Mouse (Mus musculus): ENCODE measurements around the gene Pdcd4. TPM values are rescaled to one million over a fixed set of nuclear protein-coding genes. Genes with fewer than 3 reads are reported as not detected.

Gene Pdcd4
- 41.6 and 43.4 TPM in 2 replicates for polyA plus RNA-seq (2016; fragmentation: Nextera tagmentation; extraction: Ambion mirVana)

- H3K27me3 ChIP-seq (replicated peaks): no peaks in the 10 kb centered on the region
- WGBS: 55% methylated on average over 3 of the region's 3 CpGs
- ATAC-seq (ENCODE audit: insufficient number of reproducible peaks, low FRiP score): no peak
- H3K27ac ChIP-seq (ENCODE audit: poor library complexity, severe bottlenecking): peak within 1 kb of the TSS; percentile 36
- H3K9ac ChIP-seq: no peak within 1 kb of the TSS; the same call in 1 of the 2 replicates
- H3K9me3 ChIP-seq (replicated peaks): no peaks in the 10 kb centered on the region
- peaks cover 38% of the 10 kb centered on the region for H3K4me1 ChIP-seq (replicated peaks)
- no peak within 1 kb of the TSS for H3K4me3 ChIP-seq
- no peak within 1 kb of the TSS for H3K4me2 ChIP-seq
- no peaks in the 10 kb centered on the region for H3K36me3 ChIP-seq
Measured at GRCm38 (mm10) chr19:53892061-53892460, at the start of gene Pdcd4. Gene Pdcd4 (plus strand): TSS chr19:53892231.

GRCm38 (mm10) chr19:53843972-53844371 lies 48.1 kb upstream of the Pdcd4 start:
- Histone ChIP-seq H3K4me2 (no peak overlapping the region), H3K4me3 (no peak overlapping the region), H3K9ac (no peak overlapping the region), H3K27ac (ENCODE audit: poor library complexity, severe bottlenecking) (no peak overlapping the region), H3K36me3 (peaks cover 81% of the 10 kb centered on the region), H3K9me3 (replicated peaks) (no peaks in the 10 kb centered on the region), H3K4me1 (replicated peaks) (peaks cover 30% of the 10 kb centered on the region), H3K27me3 (replicated peaks) (no peaks in the 10 kb centered on the region)
- ATAC-seq (ENCODE audit: insufficient number of reproducible peaks, low FRiP score): no peak
- WGBS: 65% methylated on average over 8 of the region's 8 CpGs

GRCm38 (mm10) chr19:53848272-53848995 lies 43.6 kb upstream of the Pdcd4 start:
- Histone ChIP-seq H3K9me3 (replicated peaks) (no peaks in the 10 kb centered on the region), H3K36me3 (peaks cover 67% of the 10 kb centered on the region), H3K27me3 (replicated peaks) (no peaks in the 10 kb centered on the region), H3K4me1 (replicated peaks) (peaks cover 46% of the 10 kb centered on the region), H3K4me3 (no peak overlapping the region), H3K4me2 (no peak overlapping the region), H3K9ac (no peak overlapping the region), H3K27ac (ENCODE audit: poor library complexity, severe bottlenecking) (no peak overlapping the region)
- 74% methylated on average over 10 of the region's 10 CpGs for WGBS
- ATAC-seq (ENCODE audit: insufficient number of reproducible peaks, low FRiP score): no peak

GRCm38 (mm10) chr19:53850166-53850922 lies 41.7 kb upstream of the Pdcd4 start:
- H3K4me3 ChIP-seq: no peak overlapping the region
- H3K4me1 ChIP-seq (replicated peaks): peaks cover 46% of the 10 kb centered on the region
- no peaks in the 10 kb centered on the region for H3K9me3 ChIP-seq (replicated peaks)
- H3K4me2 ChIP-seq: no peak overlapping the region
- H3K27ac ChIP-seq (ENCODE audit: poor library complexity, severe bottlenecking): peak overlapping the region; percentile 56
- H3K27me3 ChIP-seq (replicated peaks): no peaks in the 10 kb centered on the region
- H3K9ac ChIP-seq: no peak overlapping the region
- peaks cover 59% of the 10 kb centered on the region for H3K36me3 ChIP-seq
- no peak; the same call in 1 of the 2 replicates for ATAC-seq (ENCODE audit: insufficient number of reproducible peaks, low FRiP score)
- WGBS: 41% methylated on average over 18 of the region's 18 CpGs

GRCm38 (mm10) chr19:53851352-53851751 lies 40.7 kb upstream of the Pdcd4 start:
- 75% methylated on average over 13 of the region's 13 CpGs for WGBS
- no peak overlapping the region for H3K9ac ChIP-seq

GRCm38 (mm10) chr19:53851826-53852698 lies 40.0 kb upstream of the Pdcd4 start:
- no peak overlapping the region for H3K9ac ChIP-seq
- H3K9me3 ChIP-seq (replicated peaks): no peaks in the 10 kb centered on the region
- no peak for ATAC-seq (ENCODE audit: insufficient number of reproducible peaks, low FRiP score)
- peaks cover 41% of the 10 kb centered on the region for H3K4me1 ChIP-seq (replicated peaks)
- H3K4me2 ChIP-seq: no peak overlapping the region
- H3K27ac ChIP-seq (ENCODE audit: poor library complexity, severe bottlenecking): no peak overlapping the region
- H3K4me3 ChIP-seq: no peak overlapping the region
- no peaks in the 10 kb centered on the region for H3K27me3 ChIP-seq (replicated peaks)
- WGBS: 89% methylated on average over 14 of the region's 14 CpGs
- peaks cover 54% of the 10 kb centered on the region for H3K36me3 ChIP-seq

More at GRCm38 (mm10) chr19:53851352-53851751, 40.7 kb upstream of the Pdcd4 start:
- Histone ChIP-seq H3K9me3 (replicated peaks) (no peaks in the 10 kb centered on the region), H3K36me3 (peaks cover 58% of the 10 kb centered on the region), H3K4me2 (no peak overlapping the region), H3K27me3 (replicated peaks) (no peaks in the 10 kb centered on the region), H3K4me1 (replicated peaks) (peaks cover 42% of the 10 kb centered on the region), H3K27ac (ENCODE audit: poor library complexity, severe bottlenecking) (no peak overlapping the region), H3K4me3 (no peak overlapping the region)
- no peak for ATAC-seq (ENCODE audit: insufficient number of reproducible peaks, low FRiP score)

GRCm38 (mm10) chr19:53852699-53853451 lies 39.2 kb upstream of the Pdcd4 start:
- Histone ChIP-seq H3K36me3 (peaks cover 52% of the 10 kb centered on the region), H3K4me3 (no peak overlapping the region), H3K4me1 (replicated peaks) (peaks cover 39% of the 10 kb centered on the region), H3K27ac (ENCODE audit: poor library complexity, severe bottlenecking) (no peak overlapping the region), H3K27me3 (replicated peaks) (no peaks in the 10 kb centered on the region), H3K9me3 (replicated peaks) (no peaks in the 10 kb centered on the region), H3K9ac (no peak overlapping the region), H3K4me2 (no peak overlapping the region)
- ATAC-seq (ENCODE audit: insufficient number of reproducible peaks, low FRiP score): no peak
- 72% methylated on average over 15 of the region's 15 CpGs for WGBS

GRCm38 (mm10) chr19:53854978-53855377 lies 37.1 kb upstream of the Pdcd4 start:
- no peak overlapping the region for H3K9ac ChIP-seq
- 69% methylated on average over 4 of the region's 4 CpGs for WGBS
- peaks cover 25% of the 10 kb centered on the region for H3K4me1 ChIP-seq (replicated peaks)
- peaks cover 52% of the 10 kb centered on the region for H3K36me3 ChIP-seq
- no peak overlapping the region for H3K27ac ChIP-seq (ENCODE audit: poor library complexity, severe bottlenecking)
- no peak for ATAC-seq (ENCODE audit: insufficient number of reproducible peaks, low FRiP score)
- no peak overlapping the region for H3K4me3 ChIP-seq
- no peaks in the 10 kb centered on the region for H3K27me3 ChIP-seq (replicated peaks)
- H3K9me3 ChIP-seq (replicated peaks): no peaks in the 10 kb centered on the region
- H3K4me2 ChIP-seq: no peak overlapping the region

- Histone ChIP-seq H3K36me3 (peaks cover 60% of the 10 kb centered on the region), H3K4me3 (no peak overlapping the region), H3K9ac (no peak overlapping the region), H3K4me2 (no peak overlapping the region), H3K4me1 (replicated peaks) (peaks cover 17% of the 10 kb centered on the region), H3K27ac (ENCODE audit: poor library complexity, severe bottlenecking) (no peak overlapping the region), H3K27me3 (replicated peaks) (no peaks in the 10 kb centered on the region), H3K9me3 (replicated peaks) (no peaks in the 10 kb centered on the region)
- ATAC-seq (ENCODE audit: insufficient number of reproducible peaks, low FRiP score): no peak
- WGBS: 78% methylated on average over 5 of the region's 5 CpGs
Measured at GRCm38 (mm10) chr19:53855781-53856180, 36.2 kb upstream of the Pdcd4 start.

- peaks cover 59% of the 10 kb centered on the region for H3K36me3 ChIP-seq
- H3K4me1 ChIP-seq (replicated peaks): peaks cover 14% of the 10 kb centered on the region
- no peak overlapping the region for H3K4me2 ChIP-seq
- no peak for ATAC-seq (ENCODE audit: insufficient number of reproducible peaks, low FRiP score)
- H3K27me3 ChIP-seq (replicated peaks): no peaks in the 10 kb centered on the region
- H3K27ac ChIP-seq (ENCODE audit: poor library complexity, severe bottlenecking): no peak overlapping the region
- H3K9ac ChIP-seq: no peak overlapping the region
- H3K9me3 ChIP-seq (replicated peaks): no peaks in the 10 kb centered on the region
- no peak overlapping the region for H3K4me3 ChIP-seq
- WGBS: 78% methylated on average over 9 of the region's 9 CpGs
Measured at GRCm38 (mm10) chr19:53856794-53857193, 35.2 kb upstream of the Pdcd4 start.

Data from heart, embryonic 12.5 days (tissue).